Mouse (Mus musculus): ENCODE measurements around the gene AW011738. TPM values are rescaled to one million over a fixed set of nuclear protein-coding genes. Genes with fewer than 3 reads are reported as not detected.
A peak's percentile ranks its signal among the peaks of the same experiment; 100 is the strongest.

Gene AW011738
- total RNA-seq, 2 experiments from 2014 or later, result 5.6 to 7.1 TPM

GRCm38 (mm10) chr4:156188811-156189323, 14.2 kb upstream of the AW011738 start:
- TF ChIP-seq CTCF (conservative IDR thresholded peaks at IDR 0.05), result peak; percentile 24; the same call in 1 of the 2 replicates
- DNase-seq (ENCODE audit: low spot score in 2 of 2), result peak in 1 of 2 experiments; percentile 34

GRCm38 (mm10) chr4:156192421-156193199, 10.5 kb upstream of the AW011738 start:
- Histone ChIP-seq H3K27ac (peak overlapping the region; percentile 8; the same call in 1 of the 2 replicates), H3K4me3 (no peak overlapping the region)
- TF ChIP-seq CTCF (conservative IDR thresholded peaks at IDR 0.05), result no peak
- peak in 1 of 2 experiments; percentile 25 for DNase-seq (ENCODE audit: low spot score in 2 of 2)

More at GRCm38 (mm10) chr4:156188811-156189323, 14.2 kb upstream of the AW011738 start:
- H3K4me3 ChIP-seq, result no peak overlapping the region
- H3K27ac ChIP-seq, result peak overlapping the region; percentile 79

- TF ChIP-seq CTCF (conservative IDR thresholded peaks at IDR 0.05), result no peak
- Histone ChIP-seq H3K27ac (peak overlapping the region; percentile 8; the same call in 1 of the 2 replicates), H3K4me3 (no peak overlapping the region)
- no peak for DNase-seq (ENCODE audit: low spot score in 2 of 2)
Observed at GRCm38 (mm10) chr4:156193200-156193590, 9.9 kb upstream of the AW011738 start.

GRCm38 (mm10) chr4:156193906-156194305, 9.2 kb upstream of the AW011738 start:
- no peak overlapping the region for H3K27ac ChIP-seq
- TF ChIP-seq CTCF (conservative IDR thresholded peaks at IDR 0.05), result no peak
- no peak overlapping the region for H3K4me3 ChIP-seq

DNA sequence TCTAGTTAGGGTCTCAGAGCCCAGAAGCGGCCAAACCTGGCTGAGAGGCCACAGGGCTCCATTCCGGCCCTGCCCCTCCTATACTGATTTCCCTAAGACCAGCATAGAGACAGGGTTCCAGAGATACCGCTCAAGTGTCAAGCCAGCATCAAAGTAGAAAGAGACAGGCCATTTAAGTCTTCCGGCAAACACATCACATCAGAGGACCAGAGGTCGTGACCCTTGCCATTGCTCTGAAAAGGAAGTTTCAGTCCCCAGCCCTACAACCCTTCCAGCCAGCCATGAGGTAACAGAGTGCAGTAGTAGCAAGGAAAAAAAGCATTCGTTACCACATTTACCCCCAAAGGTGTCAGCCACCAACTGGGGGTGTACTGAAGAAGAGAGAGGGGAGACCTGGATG, 8.8 kb upstream of the AW011738 start:
- no peak for TF ChIP-seq CTCF (conservative IDR thresholded peaks at IDR 0.05)
- DNase-seq (ENCODE audit: low spot score in 2 of 2), result no peak
- Histone ChIP-seq H3K4me3 (no peak overlapping the region), H3K27ac (no peak overlapping the region)

More at GRCm38 (mm10) chr4:156193906-156194305, 9.2 kb upstream of the AW011738 start:
- no peak for DNase-seq (ENCODE audit: low spot score in 2 of 2)

DNA sequence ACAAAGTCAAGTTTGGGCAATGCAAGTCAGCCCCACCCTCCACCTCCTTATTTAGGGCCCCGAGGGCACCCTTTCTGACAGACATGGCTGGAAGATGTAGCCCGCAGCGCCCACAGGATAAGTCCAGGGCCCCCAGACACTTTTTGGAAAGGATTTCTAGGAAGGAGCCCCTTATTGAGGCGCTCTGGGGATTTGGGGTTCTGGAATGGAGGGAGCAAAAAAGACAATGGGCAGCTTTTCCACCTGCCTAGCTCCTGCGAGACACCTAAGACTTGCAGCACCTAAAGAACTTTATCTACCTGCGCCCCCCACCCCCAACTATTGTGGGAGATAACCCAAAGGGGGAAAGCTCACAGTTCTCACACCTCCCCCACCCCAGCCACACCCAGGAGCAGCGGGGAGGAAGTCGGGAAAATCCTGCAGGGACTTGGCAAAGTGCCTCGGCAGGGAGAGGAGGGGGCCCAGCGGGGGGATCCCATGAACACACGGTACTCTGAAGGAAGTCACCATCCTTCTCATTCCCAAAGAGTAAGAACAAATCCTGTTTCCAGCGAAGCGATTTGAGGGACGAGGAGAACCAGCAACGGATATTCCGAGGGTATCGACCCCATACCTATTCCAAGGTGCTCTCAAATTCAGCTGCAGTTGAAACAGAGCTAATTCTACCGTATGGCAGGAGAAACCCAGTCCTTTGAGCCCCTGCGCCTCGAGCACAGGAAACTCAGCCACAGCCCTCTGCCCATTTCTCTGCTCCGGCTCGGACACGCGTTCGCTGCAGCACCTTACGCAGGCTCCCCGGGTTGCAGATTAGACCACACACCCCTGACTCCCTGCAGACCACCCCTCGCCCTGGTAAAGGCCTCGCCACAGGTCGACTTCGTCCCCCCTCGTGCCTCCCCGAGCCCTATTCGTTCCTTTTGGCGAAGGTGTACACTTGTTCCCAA, 6.9 kb upstream of the AW011738 start:
- Histone ChIP-seq H3K4me3 (peak overlapping the region; percentile 79), H3K27ac (peak overlapping the region; percentile 85)
- peak in 1 of 2 experiments; percentile 40 for DNase-seq (ENCODE audit: low spot score in 2 of 2)
- TF ChIP-seq CTCF (conservative IDR thresholded peaks at IDR 0.05), result no peak

DNA sequence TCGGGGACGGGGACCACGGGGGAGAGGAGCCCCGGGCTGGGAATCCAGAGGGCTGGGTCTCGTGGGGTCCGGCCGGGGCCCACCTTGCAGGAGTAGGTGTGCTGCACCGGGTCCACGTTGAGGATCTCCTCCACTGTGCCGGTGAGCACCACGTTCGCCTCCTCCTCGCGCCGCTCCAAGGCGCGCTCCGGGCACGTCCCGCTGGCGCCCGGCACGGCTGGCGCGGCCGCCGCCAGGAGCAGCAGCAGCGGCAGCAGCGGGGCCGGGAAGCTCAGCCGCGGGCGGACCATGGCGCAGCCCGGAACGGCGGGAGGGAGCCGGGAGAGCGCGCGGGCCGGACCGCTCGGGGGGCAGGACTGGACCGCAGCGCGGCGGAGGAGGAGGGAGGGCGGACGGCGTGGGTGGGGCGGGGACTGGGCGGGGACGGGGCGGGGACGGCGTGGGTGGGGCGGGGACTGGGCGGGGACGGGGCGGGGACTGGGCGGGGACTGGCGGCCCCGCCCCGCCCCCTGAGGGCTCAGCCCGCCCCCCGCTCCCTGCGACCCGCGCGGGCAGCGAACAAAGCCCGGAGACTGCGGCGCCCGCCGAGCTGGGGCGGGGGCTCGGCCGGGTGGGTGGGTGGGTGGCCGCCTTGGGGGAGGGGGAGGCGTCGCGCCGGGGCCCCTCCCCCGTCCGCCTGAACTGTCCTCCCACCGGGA, 5.8 kb upstream of the AW011738 start, which contains the start of gene Agrn:
Gene Agrn (minus strand): TSS at position 358 of the 698 bp plus-strand sequence.
- H3K27ac ChIP-seq, result peak within 1 kb of the TSS; percentile 86
- TF ChIP-seq CTCF (conservative IDR thresholded peaks at IDR 0.05), result no peak
- peak in 1 of 2 experiments; percentile 48 for DNase-seq (ENCODE audit: low spot score in 2 of 2)
- peak within 1 kb of the TSS; percentile 79 for H3K4me3 ChIP-seq

GRCm38 (mm10) chr4:156197829-156198205, 5.3 kb upstream of the AW011738 start:
- Histone ChIP-seq H3K27ac (peak overlapping the region; percentile 86), H3K4me3 (peak overlapping the region; percentile 59)
- peak; percentile 61 to 68 for DNase-seq (ENCODE audit: low spot score in 2 of 2)
- peak; percentile 56 for TF ChIP-seq CTCF (conservative IDR thresholded peaks at IDR 0.05)

DNA sequence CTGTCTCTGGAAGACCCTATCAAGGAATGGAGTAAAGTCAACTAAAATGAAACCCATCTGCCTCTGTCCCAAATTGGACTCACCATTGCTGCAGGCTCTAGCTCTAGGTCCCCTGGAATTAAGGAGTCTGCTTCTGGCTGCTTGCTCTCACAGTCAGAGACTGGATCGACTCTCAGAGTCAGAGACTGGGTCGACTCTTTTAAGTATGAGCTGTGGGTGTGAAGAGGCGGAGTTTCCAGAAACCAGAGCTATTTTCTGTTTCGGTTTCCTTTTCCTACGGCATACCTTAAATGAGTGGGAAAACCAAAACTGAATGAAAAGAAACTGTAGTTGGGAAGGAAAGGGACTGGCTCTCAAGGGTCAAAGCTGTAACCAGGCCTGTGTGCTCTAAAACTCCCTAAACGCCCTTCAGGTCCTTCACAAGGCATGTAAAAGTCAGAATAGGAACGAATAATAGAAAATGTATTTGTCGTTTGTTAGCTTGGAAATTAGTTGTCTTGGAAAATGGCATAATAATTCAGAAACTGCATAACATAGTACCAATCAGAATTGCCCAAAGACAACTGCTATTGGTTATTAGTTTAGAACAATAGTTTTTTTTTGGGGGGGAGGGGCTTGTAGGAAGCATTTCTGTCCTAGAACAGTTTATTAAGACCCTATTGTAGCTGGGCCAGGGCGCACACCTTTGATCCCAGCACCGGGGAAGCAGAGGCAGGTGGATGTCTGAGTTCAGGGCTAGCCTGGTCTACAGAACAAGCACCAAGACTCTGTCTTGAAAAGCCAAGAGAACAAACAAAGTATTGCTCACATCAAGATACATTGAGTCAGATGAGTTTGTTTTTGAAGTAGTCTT, 2.3 kb upstream of the AW011738 start, which contains the start of gene Isg15:
Gene Isg15 (minus strand): TSS at position 196 of the 853 bp plus-strand sequence.
- Histone ChIP-seq H3K4me3 (no peak within 1 kb of the TSS), H3K27ac (peak within 1 kb of the TSS; percentile 43; the same call in 1 of the 2 replicates)
- TF ChIP-seq CTCF (conservative IDR thresholded peaks at IDR 0.05), result no peak
- DNase-seq (ENCODE audit: low spot score in 2 of 2), result no peak

DNA sequence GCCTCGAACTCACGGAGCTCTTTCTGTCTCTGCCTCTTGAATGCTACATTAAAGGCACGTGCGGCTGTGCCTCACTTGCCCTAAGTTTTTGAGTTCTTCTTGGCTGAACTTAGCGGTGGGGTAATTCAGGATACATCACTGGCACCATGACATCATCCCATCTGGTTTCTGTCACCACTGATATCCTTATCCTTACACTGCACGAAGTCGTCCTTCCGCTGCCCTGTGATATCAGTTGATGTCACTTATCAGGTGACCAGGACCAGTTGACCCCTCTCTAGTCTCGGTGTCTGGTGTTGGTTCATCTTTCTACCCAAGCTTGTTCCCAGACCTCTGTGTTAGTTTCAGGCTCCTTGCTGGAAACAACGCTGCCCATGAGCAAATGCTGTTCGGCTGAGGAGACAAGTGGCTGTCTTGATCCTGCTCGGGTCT, 626 bp upstream of the AW011738 start:
- TF ChIP-seq CTCF (conservative IDR thresholded peaks at IDR 0.05), result no peak
- DNase-seq (ENCODE audit: low spot score in 2 of 2), result no peak
- Histone ChIP-seq H3K4me3 (peak overlapping the region; percentile 54), H3K27ac (peak overlapping the region; percentile 73)

Measured in layer of hippocampus, adult 2 months (tissue).